Mouse (Mus musculus) midbrain, postnatal 0 days (tissue): ENCODE data around the gene Olfr1191-ps1. TPM values are rescaled to one million over a fixed set of nuclear protein-coding genes. Genes with fewer than 3 reads are reported as not detected.
"Not testable (repeated sequence)": the region's sequence is repeated elsewhere in the genome, so short reads cannot be mapped to it uniquely, and the experiment has no call there.

Experiments used
- ATAC-seq: fragments of 200-750 bp; cut with Nextera tagmentation; 2 replicates; pipeline ENCODE4 v1.8.0; 2017; ENCODE audit warnings: moderate number of reproducible peaks, mild to moderate bottlenecking, moderate TSS enrichment, moderate library complexity; ENCODE audit not compliant: low FRiP score
- DNase-seq: peaks from one replicate; pipeline ENCODE4 v3.0.0-alpha.2; 2015; ENCODE audit warnings: low spot score
- H3K27ac ChIP-seq: fragments of 300-500 bp; sonication (generic); 2 replicates; pipeline ENCODE4 v1.5.1; 2014; ENCODE audit warnings: low read depth, mild to moderate bottlenecking, low read length, mixed read lengths
- H3K27me3 ChIP-seq: fragments of 300-500 bp; sonication (generic); 2 replicates; pipeline ENCODE4 v1.6.1; 2014; ENCODE audit warnings: low read length, control low read depth, mixed read lengths; ENCODE audit not compliant: insufficient read depth
- H3K36me3 ChIP-seq: fragments of 300-500 bp; sonication (generic); 2 replicates; pipeline ENCODE4 v1.6.1; 2014; ENCODE audit warnings: low read length, control low read depth, mixed read lengths; ENCODE audit not compliant: insufficient read depth
- H3K4me1 ChIP-seq: fragments of 300-500 bp; sonication (generic); 2 replicates; pipeline ENCODE4 v1.6.1; 2014; ENCODE audit warnings: mild to moderate bottlenecking, control low read depth, antibody characterized with exemption, low read length, mixed read lengths; ENCODE audit not compliant: insufficient read depth
- H3K4me2 ChIP-seq: fragments of 300-500 bp; sonication (generic); 2 replicates; pipeline ENCODE4 v1.6.1; 2014; ENCODE audit warnings: low read depth, mild to moderate bottlenecking, low read length, mixed read lengths; ENCODE audit not compliant: poor library complexity, severe bottlenecking
- H3K4me3 ChIP-seq: fragments of 300-500 bp; sonication (generic); 2 replicates; pipeline ENCODE4 v1.5.1; 2014; ENCODE audit warnings: low read depth, mild to moderate bottlenecking, low read length, moderate library complexity
- H3K9ac ChIP-seq: fragments of 300-500 bp; sonication (generic); replicated peaks from 2 replicates; pipeline ENCODE4 v1.6.1; 2014; ENCODE audit warnings: mild to moderate bottlenecking, low read length, moderate library complexity, mixed read lengths; ENCODE audit not compliant: poor library complexity, severe bottlenecking
- H3K9me3 ChIP-seq: fragments of 300-500 bp; sonication (generic); 2 replicates; pipeline ENCODE4 v1.6.1; 2016; ENCODE audit warnings: low read length, control low read depth
- CTCF ChIP-seq: IDR thresholded peaks from 2 replicates; pipeline ENCODE4 v1.5.1; 2016; ENCODE audit warnings: antibody characterized with exemption, mild to moderate bottlenecking
- WGBS: fragments of 180-500 bp; shearing (Covaris S2); extraction: QIAGEN DNeasy Blood & Tissue Kit; methylation state at CpG from one replicate; pipeline ENCODE4 v1.1.7; 2014; 5-methylcytosine and 5-hydroxymethylcytosine counted together
- polyA plus RNA-seq: library from polyadenylated mRNA; unstranded; fragments of >200 nt; fragmentation: Nextera tagmentation; extraction: Ambion mirVana; gene quantifications from 2 replicates; pipeline ENCODE4 v1.2.1, GENCODE M21; 2015
- total RNA-seq: library from RNA; depleted of rRNA; stranded (reverse); fragments of >200 nt; gene quantifications from 2 replicates; pipeline ENCODE4 v1.2.3, GENCODE M21; 2014; rRNA removed

Olfr1191-ps1 gene
- total RNA-seq (0.28 TPM in 1 of 2 replicates, not detected in the other), polyA plus RNA-seq (not detected in 2 replicates)

DNA sequence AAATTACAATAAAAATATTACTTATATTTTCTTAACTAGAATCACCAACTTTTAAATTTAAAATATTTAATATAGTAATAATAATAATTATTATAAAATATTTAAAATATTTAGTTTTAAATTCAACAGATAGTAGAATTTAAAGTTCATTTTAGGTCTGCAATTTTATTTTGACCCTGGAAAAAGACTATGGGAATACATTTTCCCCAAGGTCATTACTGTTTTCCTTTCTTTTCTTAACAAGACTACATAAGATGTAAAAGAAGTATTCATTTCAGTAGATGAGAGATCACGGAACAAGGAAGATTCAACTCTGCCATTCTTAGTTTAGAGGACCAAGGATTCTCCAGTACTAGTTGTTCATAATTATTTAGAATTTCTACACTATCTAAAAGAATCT, at the start of gene Olfr1191-ps1:
Gene Olfr1191-ps1, plus strand, starts transcription at position 301 of the 400 bp plus-strand sequence.
- not testable (repeated sequence) for H3K9me3 ChIP-seq, H3K4me2 ChIP-seq, H3K27ac ChIP-seq, H3K4me1 ChIP-seq, H3K36me3 ChIP-seq, ATAC-seq, H3K4me3 ChIP-seq, H3K9ac ChIP-seq, DNase-seq, H3K27me3 ChIP-seq
- WGBS, result 92% methylated on average over 1 of the region's 1 CpGs

DNA sequence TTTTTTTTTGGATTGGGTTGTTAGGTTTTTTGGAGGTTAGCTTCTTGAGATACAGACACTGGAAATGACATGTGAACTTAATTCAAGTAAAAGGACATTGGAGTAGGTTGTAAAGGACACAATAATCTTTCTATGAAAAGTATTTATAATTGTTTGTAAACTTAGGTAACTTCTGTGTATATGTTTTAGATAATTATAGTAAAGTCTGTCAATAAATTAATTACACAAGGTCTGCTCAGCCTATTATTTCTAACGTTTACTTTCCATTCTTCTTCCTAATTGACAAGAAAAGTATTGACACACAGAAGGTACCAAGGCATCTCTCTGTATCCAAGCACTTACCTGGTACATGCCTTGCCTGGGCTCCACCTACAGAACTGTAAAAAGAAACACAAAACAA, 7.9 kb downstream of the Olfr1191-ps1 start, which contains the start of gene Olfr1192-ps1:
Gene Olfr1192-ps1, plus strand, starts transcription at position 301 of the 400 bp plus-strand sequence.
- Histone ChIP-seq H3K9me3 (no peaks in the 10 kb centered on the region), H3K27ac (no peak within 1 kb of the TSS), H3K9ac (no peak within 1 kb of the TSS), H3K4me1 (no peaks in the 10 kb centered on the region), H3K4me3 (no peak within 1 kb of the TSS), H3K4me2 (no peak within 1 kb of the TSS), H3K36me3 (no peaks in the 10 kb centered on the region), H3K27me3 (no peaks in the 10 kb centered on the region)
- no peak for DNase-seq
- TF ChIP-seq CTCF, result no peak
- 54% methylated on average over 1 of the region's 1 CpGs for WGBS
- no peak for ATAC-seq

GRCm38 (mm10) chr2:88675328-88675727, 35.0 kb downstream of the Olfr1191-ps1 start, which contains the start of gene Olfr1193:
TSS of gene Olfr1193 (plus strand) at chr2:88675628.
- H3K27me3 ChIP-seq, H3K4me3 ChIP-seq, DNase-seq, H3K4me2 ChIP-seq, ATAC-seq, H3K36me3 ChIP-seq, H3K9ac ChIP-seq, H3K9me3 ChIP-seq, H3K4me1 ChIP-seq, H3K27ac ChIP-seq: not testable (repeated sequence)

- Histone ChIP-seq H3K36me3 (no peaks in the 10 kb centered on the region), H3K4me3 (no peak within 1 kb of the TSS), H3K9me3 (no peaks in the 10 kb centered on the region), H3K4me1 (no peaks in the 10 kb centered on the region), H3K27me3 (no peaks in the 10 kb centered on the region), H3K4me2 (no peak within 1 kb of the TSS), H3K27ac (no peak within 1 kb of the TSS), H3K9ac (no peak within 1 kb of the TSS)
- ATAC-seq, result no peak
- no peak for TF ChIP-seq CTCF
- no peak for DNase-seq
Measured at GRCm38 (mm10) chr2:88689087-88689486, 48.7 kb downstream of the Olfr1191-ps1 start, which contains the start of gene Olfr1195. TSS of gene Olfr1195 (minus strand) at chr2:88689187.

Other genes with a start within 250 kb of the Olfr1191-ps1 start
- gene Olfr1179, start 234.1 kb upstream of the Olfr1191-ps1 start, total RNA-seq, result not detected in 2 replicates
- gene Olfr1179, start 234.1 kb upstream of the Olfr1191-ps1 start, polyA plus RNA-seq, result not detected in 2 replicates
- gene Olfr1180, start 221.4 kb upstream of the Olfr1191-ps1 start, total RNA-seq, result not detected in 2 replicates
- gene Olfr1180, start 221.4 kb upstream of the Olfr1191-ps1 start, polyA plus RNA-seq, result not detected in 2 replicates
- not detected in 2 replicates for gene Olfr1181, start 214.4 kb upstream of the Olfr1191-ps1 start, total RNA-seq
- gene Olfr1181, start 214.4 kb upstream of the Olfr1191-ps1 start, polyA plus RNA-seq, result not detected in 2 replicates
- gene Gm13757, start 191.4 kb upstream of the Olfr1191-ps1 start, total RNA-seq, result not detected in 2 replicates
- not detected in 2 replicates for gene Gm13757, start 191.4 kb upstream of the Olfr1191-ps1 start, polyA plus RNA-seq
- not detected in 2 replicates for gene Olfr1183, start 185.7 kb upstream of the Olfr1191-ps1 start, total RNA-seq
- gene Olfr1183, start 185.7 kb upstream of the Olfr1191-ps1 start, polyA plus RNA-seq, result not detected in 2 replicates
- gene Olfr1184, start 156.9 kb upstream of the Olfr1191-ps1 start, total RNA-seq, result not detected in 2 replicates
- gene Olfr1184, start 156.9 kb upstream of the Olfr1191-ps1 start, polyA plus RNA-seq, result not detected in 2 replicates
- gene Olfr1185-ps1, start 147.2 kb upstream of the Olfr1191-ps1 start, total RNA-seq, result not detected in 2 replicates
- not detected in 2 replicates for gene Olfr1185-ps1, start 147.2 kb upstream of the Olfr1191-ps1 start, polyA plus RNA-seq
- not detected in 2 replicates for gene Olfr1186, start 122.0 kb upstream of the Olfr1191-ps1 start, total RNA-seq
- not detected in 2 replicates for gene Olfr1186, start 122.0 kb upstream of the Olfr1191-ps1 start, polyA plus RNA-seq
- gene Olfr1188, start 83.6 kb upstream of the Olfr1191-ps1 start, total RNA-seq, result not detected in 2 replicates
- not detected in 2 replicates for gene Olfr1188, start 83.6 kb upstream of the Olfr1191-ps1 start, polyA plus RNA-seq
- gene Olfr1189, start 54.1 kb upstream of the Olfr1191-ps1 start, total RNA-seq, result not detected in 2 replicates
- not detected in 2 replicates for gene Olfr1189, start 54.1 kb upstream of the Olfr1191-ps1 start, polyA plus RNA-seq
- gene Olfr1192-ps1, start 8.0 kb downstream of the Olfr1191-ps1 start, total RNA-seq, result not detected in 2 replicates
- not detected in 2 replicates for gene Olfr1192-ps1, start 8.0 kb downstream of the Olfr1191-ps1 start, polyA plus RNA-seq
- gene Olfr1193, start 35.1 kb downstream of the Olfr1191-ps1 start, total RNA-seq, result not detected in 2 replicates
- not detected in 2 replicates for gene Olfr1193, start 35.1 kb downstream of the Olfr1191-ps1 start, polyA plus RNA-seq
- gene Olfr1195, start 48.6 kb downstream of the Olfr1191-ps1 start, total RNA-seq, result not detected in 2 replicates
- not detected in 2 replicates for gene Olfr1195, start 48.6 kb downstream of the Olfr1191-ps1 start, polyA plus RNA-seq
- gene Olfr1196, start 64.1 kb downstream of the Olfr1191-ps1 start, total RNA-seq, result not detected in 2 replicates
- gene Olfr1196, start 64.1 kb downstream of the Olfr1191-ps1 start, polyA plus RNA-seq, result not detected in 2 replicates
- not detected in 2 replicates for gene Olfr1197, start 91.8 kb downstream of the Olfr1191-ps1 start, total RNA-seq
- not detected in 2 replicates for gene Olfr1197, start 91.8 kb downstream of the Olfr1191-ps1 start, polyA plus RNA-seq
- not detected in 2 replicates for gene Olfr1198, start 110.8 kb downstream of the Olfr1191-ps1 start, total RNA-seq
- gene Olfr1198, start 110.8 kb downstream of the Olfr1191-ps1 start, polyA plus RNA-seq, result not detected in 2 replicates
- gene Olfr1199, start 119.9 kb downstream of the Olfr1191-ps1 start, total RNA-seq, result not detected in 2 replicates
- not detected in 2 replicates for gene Olfr1199, start 119.9 kb downstream of the Olfr1191-ps1 start, polyA plus RNA-seq
- gene Olfr1200, start 129.9 kb downstream of the Olfr1191-ps1 start, total RNA-seq, result not detected in 2 replicates
- gene Olfr1200, start 129.9 kb downstream of the Olfr1191-ps1 start, polyA plus RNA-seq, result not detected in 2 replicates
- not detected in 2 replicates for gene Olfr1201, start 152.5 kb downstream of the Olfr1191-ps1 start, total RNA-seq
- gene Olfr1201, start 152.5 kb downstream of the Olfr1191-ps1 start, polyA plus RNA-seq, result not detected in 2 replicates
- gene Olfr1202, start 174.0 kb downstream of the Olfr1191-ps1 start, total RNA-seq, result not detected in 2 replicates
- gene Olfr1202, start 174.0 kb downstream of the Olfr1191-ps1 start, polyA plus RNA-seq, result 0.04 TPM in 1 of 2 replicates, not detected in the other
- not detected in 2 replicates for gene Olfr1205, start 189.2 kb downstream of the Olfr1191-ps1 start, total RNA-seq
- gene Olfr1205, start 189.2 kb downstream of the Olfr1191-ps1 start, polyA plus RNA-seq, result not detected in 2 replicates
- gene Olfr1204, start 208.8 kb downstream of the Olfr1191-ps1 start, total RNA-seq, result not detected in 2 replicates
- gene Olfr1204, start 208.8 kb downstream of the Olfr1191-ps1 start, polyA plus RNA-seq, result not detected in 2 replicates
- not detected in 2 replicates for gene Olfr1206, start 222.7 kb downstream of the Olfr1191-ps1 start, total RNA-seq
- gene Olfr1206, start 222.7 kb downstream of the Olfr1191-ps1 start, polyA plus RNA-seq, result not detected in 2 replicates